Mouse (Mus musculus) G1E (cell line): ENCODE data around the gene Zbtb43.

ENCODE experiments used
- CTCF ChIP-seq: IDR thresholded peaks from 2 replicates; pipeline ENCODE4 v1.5.1; 2012; ENCODE audit warnings: low read depth, low read length, inconsistent platforms, mixed read lengths
- GATA1 ChIP-seq: IDR thresholded peaks from 2 replicates; pipeline ENCODE4 v1.6.1; 2012; ENCODE audit warnings: borderline replicate concordance, low read length, inconsistent platforms, mixed read lengths
- TAL1 ChIP-seq: conservative IDR thresholded peaks from 2 replicates; pipeline ENCODE4 v1.6.1; 2012; ENCODE audit warnings: low read depth, low read length, inconsistent platforms, mixed read lengths

- TF ChIP-seq CTCF: no peak
- TF ChIP-seq GATA1: no peak
- no peak for TF ChIP-seq TAL1
These were observed 31.2 kb downstream of the Zbtb43 start for GRCm38 (mm10) chr2:33437184-33437583.
